Mouse (Mus musculus): ENCODE data around the gene Fip1l1. TPM values are rescaled to one million over a fixed set of nuclear protein-coding genes. Genes with fewer than 3 reads are reported as not detected.

Fip1l1 gene
- total RNA-seq, 1 experiment, result 66.1 TPM

DNA sequence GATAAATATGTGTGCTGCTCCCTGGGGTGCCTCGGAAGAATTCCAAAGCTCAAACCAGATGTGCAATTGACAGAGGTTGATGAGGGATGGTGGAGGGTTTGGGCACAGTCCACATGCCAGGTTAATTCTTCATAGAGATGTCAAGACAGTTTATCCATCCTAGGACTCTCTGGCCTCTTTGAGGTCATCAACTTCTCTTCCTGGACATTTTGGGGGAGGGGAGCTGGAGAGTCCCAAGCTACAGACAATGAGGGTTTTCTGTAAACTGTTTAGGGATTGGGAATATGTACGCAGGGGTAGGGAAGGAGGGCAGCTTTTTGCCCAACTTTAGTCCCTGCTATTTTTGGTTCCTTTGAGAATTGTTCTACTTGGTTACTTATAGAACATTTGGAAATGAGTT, 107.0 kb downstream of the Fip1l1 start:
- TF ChIP-seq HCFC1 (IDR thresholded peaks at IDR 0.05; ENCODE audit: borderline replicate concordance, insufficient read depth, low read length), result no peak
- TF ChIP-seq ZNF384 (IDR thresholded peaks at IDR 0.05; ENCODE audit: low read depth, low read length), result no peak
- TF ChIP-seq ZC3H11A (IDR thresholded peaks at IDR 0.05; ENCODE audit: borderline replicate concordance, low read depth, low read length), result no peak
- TF ChIP-seq MAFK (IDR thresholded peaks at IDR 0.05; ENCODE audit: insufficient read depth, low read depth, low read length), result no peak
- TF ChIP-seq CHD2 (IDR thresholded peaks at IDR 0.05; ENCODE audit: low read depth, low read length), result no peak
- H3K27ac ChIP-seq (ENCODE audit: insufficient read depth, low read depth, low read length, poor library complexity, severe bottlenecking), result no peak overlapping the region
- no peaks in the 10 kb centered on the region for H3K36me3 ChIP-seq (ENCODE audit: control insufficient read depth, insufficient read depth, low read length, poor library complexity, severe bottlenecking)
- H3K9me3 ChIP-seq (ENCODE audit: control insufficient read depth, insufficient read depth, low read depth, low read length), result no peaks in the 10 kb centered on the region
- no peaks in the 10 kb centered on the region for H3K4me1 ChIP-seq (ENCODE audit: control insufficient read depth in 2 of 2, insufficient read depth in 2 of 2, low read length in 2 of 2, poor library complexity in 1 of 2)
- H3K9ac ChIP-seq (ENCODE audit: insufficient read depth, low read depth, low read length, poor library complexity, severe bottlenecking), result no peak overlapping the region
- in situ Hi-C loops (cut with MboI; ENCODE audit: low sequenced_read_pairs in 2 of 2, unreplicated experiment in 2 of 2), result loop anchor here in 1 of 2 experiments (25.0 kb wide), 1 partner anchor 270 kb away; no protein-coding TSS in a partner anchor
- no peak for DNase-seq (ENCODE audit: low read depth, low spot score)
- H3K4me3 ChIP-seq (ENCODE audit: insufficient read depth in 1 of 2, low read depth in 1 of 2, low read length in 2 of 2, poor library complexity in 1 of 2, severe bottlenecking in 1 of 2), result no peak overlapping the region

DNA sequence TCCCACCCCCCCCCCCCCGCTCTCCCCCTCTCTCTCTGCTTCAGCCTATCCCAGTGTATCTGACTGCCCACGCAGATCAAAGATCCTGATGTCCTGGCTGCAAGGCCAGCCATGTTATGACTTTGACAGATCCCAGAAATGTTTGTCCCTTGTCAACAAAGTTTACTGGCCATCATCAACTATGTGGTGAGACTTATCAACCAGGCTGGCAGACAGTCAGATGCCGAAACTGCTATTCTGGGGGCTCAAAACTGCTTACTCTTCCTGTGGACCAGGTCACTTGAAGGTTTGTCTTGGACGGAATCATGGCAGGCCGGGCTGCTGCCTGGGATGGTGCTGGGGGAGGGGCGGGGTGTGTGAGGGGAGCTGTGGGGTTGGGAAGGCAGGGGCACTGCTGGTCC, 112.3 kb downstream of the Fip1l1 start:
- no peak overlapping the region for H3K27ac ChIP-seq (ENCODE audit: insufficient read depth, low read depth, low read length, poor library complexity, severe bottlenecking)
- in situ Hi-C loops (cut with MboI; ENCODE audit: low sequenced_read_pairs in 2 of 2, unreplicated experiment in 2 of 2), result loop anchor here in 1 of 2 experiments (25.0 kb wide), 1 partner anchor 265 kb away; no protein-coding TSS in a partner anchor
- H3K9me3 ChIP-seq (ENCODE audit: control insufficient read depth, insufficient read depth, low read depth, low read length), result no peaks in the 10 kb centered on the region
- H3K9ac ChIP-seq (ENCODE audit: insufficient read depth, low read depth, low read length, poor library complexity, severe bottlenecking), result no peak overlapping the region
- DNase-seq (ENCODE audit: low read depth, low spot score), result no peak
- no peaks in the 10 kb centered on the region for H3K4me1 ChIP-seq (ENCODE audit: control insufficient read depth in 2 of 2, insufficient read depth in 2 of 2, low read length in 2 of 2, poor library complexity in 1 of 2)
- H3K36me3 ChIP-seq (ENCODE audit: control insufficient read depth, insufficient read depth, low read length, poor library complexity, severe bottlenecking), result no peaks in the 10 kb centered on the region
- H3K4me3 ChIP-seq (ENCODE audit: insufficient read depth in 1 of 2, low read depth in 1 of 2, low read length in 2 of 2, poor library complexity in 1 of 2, severe bottlenecking in 1 of 2), result no peak overlapping the region
- TF ChIP-seq CHD2 (IDR thresholded peaks at IDR 0.05; ENCODE audit: low read depth, low read length) (no peak), HCFC1 (IDR thresholded peaks at IDR 0.05; ENCODE audit: borderline replicate concordance, insufficient read depth, low read length) (no peak), ZNF384 (IDR thresholded peaks at IDR 0.05; ENCODE audit: low read depth, low read length) (no peak), ZC3H11A (IDR thresholded peaks at IDR 0.05; ENCODE audit: borderline replicate concordance, low read depth, low read length) (no peak), MAFK (IDR thresholded peaks at IDR 0.05; ENCODE audit: insufficient read depth, low read depth, low read length) (no peak)

DNA sequence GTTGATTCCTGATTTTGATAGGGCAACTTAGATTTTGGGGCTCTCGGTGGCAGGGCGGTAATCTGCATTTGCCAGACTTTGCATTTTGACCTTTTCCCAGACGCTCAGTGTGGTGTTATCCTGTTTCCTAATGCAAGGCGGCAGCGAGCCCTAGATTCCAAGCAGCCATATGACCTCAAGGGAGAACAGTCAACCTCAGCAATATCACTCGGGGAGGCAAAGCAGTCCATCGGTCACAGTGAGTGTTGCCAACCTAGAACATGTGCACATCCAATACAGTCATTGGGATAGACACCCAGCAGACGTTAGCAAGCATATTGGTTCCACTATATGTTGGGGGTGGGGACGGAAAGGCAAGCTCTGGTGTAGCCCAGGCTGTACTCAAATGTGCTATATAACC, 113.0 kb downstream of the Fip1l1 start:
- H3K9me3 ChIP-seq (ENCODE audit: control insufficient read depth, insufficient read depth, low read depth, low read length), result no peaks in the 10 kb centered on the region
- in situ Hi-C loops (cut with MboI; ENCODE audit: low sequenced_read_pairs in 2 of 2, unreplicated experiment in 2 of 2), result loop anchor here in 1 of 2 experiments (25.0 kb wide), 1 partner anchor 264 kb away; no protein-coding TSS in a partner anchor
- H3K36me3 ChIP-seq (ENCODE audit: control insufficient read depth, insufficient read depth, low read length, poor library complexity, severe bottlenecking), result no peaks in the 10 kb centered on the region
- no peak overlapping the region for H3K27ac ChIP-seq (ENCODE audit: insufficient read depth, low read depth, low read length, poor library complexity, severe bottlenecking)
- no peak overlapping the region for H3K4me3 ChIP-seq (ENCODE audit: insufficient read depth in 1 of 2, low read depth in 1 of 2, low read length in 2 of 2, poor library complexity in 1 of 2, severe bottlenecking in 1 of 2)
- no peak for DNase-seq (ENCODE audit: low read depth, low spot score)
- no peaks in the 10 kb centered on the region for H3K4me1 ChIP-seq (ENCODE audit: control insufficient read depth in 2 of 2, insufficient read depth in 2 of 2, low read length in 2 of 2, poor library complexity in 1 of 2)
- TF ChIP-seq MAFK (IDR thresholded peaks at IDR 0.05; ENCODE audit: insufficient read depth, low read depth, low read length), result no peak
- TF ChIP-seq ZC3H11A (IDR thresholded peaks at IDR 0.05; ENCODE audit: borderline replicate concordance, low read depth, low read length), result no peak
- no peak for TF ChIP-seq CHD2 (IDR thresholded peaks at IDR 0.05; ENCODE audit: low read depth, low read length)
- no peak for TF ChIP-seq ZNF384 (IDR thresholded peaks at IDR 0.05; ENCODE audit: low read depth, low read length)
- no peak for TF ChIP-seq HCFC1 (IDR thresholded peaks at IDR 0.05; ENCODE audit: borderline replicate concordance, insufficient read depth, low read length)
- no peak overlapping the region for H3K9ac ChIP-seq (ENCODE audit: insufficient read depth, low read depth, low read length, poor library complexity, severe bottlenecking)

Other genes with a start within 250 kb of the Fip1l1 start
- 24.8 and 25.8 TPM in 2 replicates for gene Scfd2, start 3.7 kb upstream of the Fip1l1 start, total RNA-seq (2012; rRNA removed)
- 0.71 and 1.7 TPM in 2 replicates for gene Lnx1, start 167.5 kb downstream of the Fip1l1 start, total RNA-seq (2012; rRNA removed)

Measured in ES-E14 (cell line).